Mouse (Mus musculus) heart, adult 2 months (tissue): ENCODE measurements around the gene Sema3a.

Source experiments
- CTCF ChIP-seq: fragments of 200-600 bp; IDR thresholded peaks from 2 replicates; pipeline ENCODE4 v1.8.1; 2022; ENCODE audit warnings: antibody characterized with exemption, mild to moderate bottlenecking, moderate library complexity
- EP300 ChIP-seq: fragments of 200-500 bp; IDR thresholded peaks from 2 replicates; pipeline ENCODE4 v1.6.1; 2011; ENCODE audit warnings: low read depth, low read length, control low read depth; ENCODE audit not compliant: insufficient read depth
- POLR2A ChIP-seq: fragments of 200-500 bp; IDR thresholded peaks from 2 replicates; pipeline ENCODE4 v1.6.1; 2011; ENCODE audit warnings: mild to moderate bottlenecking, low read depth, low read length, control low read depth; ENCODE audit not compliant: insufficient read depth

DNA sequence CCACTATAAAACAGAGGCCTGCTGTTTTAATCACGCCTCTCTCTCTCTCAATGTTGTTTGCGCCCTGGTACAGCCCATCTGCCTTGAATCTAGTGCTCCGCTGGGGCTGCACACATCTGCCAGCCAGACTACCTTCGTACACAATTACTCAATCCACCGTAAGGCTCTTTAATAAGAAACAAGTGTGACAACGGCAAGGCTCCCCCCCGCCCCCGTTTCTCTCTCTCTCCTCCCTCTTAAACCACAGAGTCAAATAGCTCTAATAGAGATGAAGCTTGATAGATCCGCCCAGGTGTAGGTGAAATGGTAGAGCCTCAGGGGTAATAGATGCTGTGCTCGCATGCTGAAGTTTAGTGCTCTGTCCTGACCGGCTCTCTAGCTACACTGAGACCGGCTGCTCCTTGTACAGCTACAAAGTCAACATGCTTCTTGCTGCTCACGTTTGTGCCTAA is at the start of gene Sema3a:
- TF ChIP-seq CTCF (no peak), POLR2A (no peak), EP300 (no peak)
